Mouse (Mus musculus) testis, postnatal 10 days (tissue): ENCODE measurements around the gene Ifi47.
"Not testable (repeated sequence)": the region's sequence is repeated elsewhere in the genome, so short reads cannot be mapped to it uniquely, and the experiment has no call there.

ENCODE experiments used
- DNase-seq: peaks from one replicate; pipeline ENCODE4 v3.0.0; 2021; ENCODE audit warnings: low spot score

Gene Ifi47

DNA sequence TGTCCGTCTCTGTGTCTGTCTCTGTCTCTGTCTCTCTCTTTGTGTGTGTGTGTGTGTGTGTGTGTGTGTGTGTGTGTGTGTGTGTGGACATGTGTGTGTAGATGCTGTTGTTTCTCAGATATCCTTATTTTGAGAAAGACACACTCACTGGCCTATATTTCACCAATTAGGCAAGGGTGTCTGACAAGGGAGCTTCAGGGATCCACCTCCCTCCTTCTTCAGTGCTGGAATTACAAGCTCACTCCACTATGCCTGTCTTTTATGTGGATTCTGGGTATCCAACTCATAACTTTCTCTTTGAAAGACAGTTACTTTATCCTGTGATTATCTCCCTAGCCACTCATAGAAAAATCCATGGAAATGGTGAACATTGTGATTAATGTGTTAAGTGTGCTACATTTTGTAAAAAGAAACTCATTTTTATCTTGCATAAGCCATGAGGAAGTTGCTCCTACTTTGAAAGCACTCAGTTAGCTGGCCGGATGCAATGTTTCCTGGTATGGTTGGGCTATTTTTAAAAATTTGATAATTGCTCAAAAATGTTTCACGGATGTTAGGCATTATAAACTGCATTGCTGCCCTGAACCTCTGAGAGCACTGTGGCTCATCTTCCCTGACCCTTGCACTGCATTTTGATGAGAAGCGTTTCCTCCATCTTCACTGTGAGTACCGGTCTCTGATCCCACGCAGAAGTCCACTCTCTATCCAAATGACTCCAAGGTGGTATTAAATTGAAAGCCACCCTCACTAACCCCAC is at the start of gene Ifi47:
TSS of gene Ifi47 (plus strand) at position 587 of the 757 bp plus-strand sequence.
- not testable (repeated sequence) for DNase-seq

DNA sequence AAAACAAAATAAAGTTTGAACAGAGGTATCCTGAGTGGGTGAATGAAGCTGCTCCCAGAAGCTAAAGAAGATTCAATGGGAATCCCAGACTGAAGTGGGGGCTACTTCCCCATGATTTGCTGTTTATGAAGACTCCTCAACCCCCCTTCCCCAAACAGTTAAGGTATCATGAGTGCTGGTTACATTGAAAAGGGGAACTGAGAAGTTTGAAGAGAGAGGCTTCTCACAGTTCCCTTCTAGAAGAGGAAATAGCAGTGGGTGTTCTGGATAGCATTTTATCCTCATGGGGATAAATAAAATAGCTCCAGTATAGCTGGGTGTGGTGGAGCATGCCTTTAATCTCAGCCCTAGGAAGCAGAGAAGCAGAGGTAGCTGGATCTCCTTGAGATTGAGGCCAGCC is 26.3 kb upstream of the Ifi47 start:
- DNase-seq = not testable (repeated sequence)

DNA sequence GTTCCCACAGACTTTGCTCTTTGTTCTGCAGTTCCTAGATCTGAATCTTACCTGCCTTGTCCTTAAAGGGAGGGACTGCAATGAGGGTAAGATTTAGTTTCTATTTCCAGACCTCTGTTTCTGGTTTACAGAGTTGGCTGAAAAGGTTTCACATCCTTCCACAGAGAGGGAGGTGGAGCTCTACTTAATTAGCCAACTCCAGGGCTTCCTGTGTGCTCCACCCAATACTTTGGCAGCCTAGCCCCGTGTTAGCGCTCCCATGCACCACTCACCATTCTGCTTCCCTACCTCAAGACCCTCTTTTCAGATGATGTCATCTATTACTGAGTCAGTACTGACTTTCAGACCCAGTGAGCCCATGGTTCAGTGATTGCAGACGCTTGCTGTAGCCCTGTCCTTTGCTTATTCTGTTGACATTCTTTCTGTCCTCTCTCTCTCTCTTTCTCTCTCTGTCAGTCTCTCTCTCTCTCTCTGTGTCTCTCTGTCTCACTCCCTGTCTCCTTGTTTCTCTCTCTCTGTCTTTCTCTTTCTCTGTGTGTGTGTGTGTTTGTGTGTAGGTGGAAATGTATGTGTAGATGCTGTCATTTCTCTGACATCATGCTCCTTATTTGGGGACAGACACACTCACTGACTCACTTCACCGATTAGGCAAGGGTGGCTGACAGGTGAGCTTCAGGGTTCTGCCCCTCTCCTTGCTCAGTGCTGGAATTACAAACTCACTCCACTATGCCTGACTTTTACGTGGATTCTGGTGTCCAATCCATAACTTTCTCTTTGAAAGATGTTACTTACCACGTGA is 25.1 kb upstream of the Ifi47 start, which contains the start of gene 9930111J21Rik2:
TSS of gene 9930111J21Rik2 (minus strand) at position 150 of the 799 bp plus-strand sequence.
- DNase-seq = not testable (repeated sequence)

DNA sequence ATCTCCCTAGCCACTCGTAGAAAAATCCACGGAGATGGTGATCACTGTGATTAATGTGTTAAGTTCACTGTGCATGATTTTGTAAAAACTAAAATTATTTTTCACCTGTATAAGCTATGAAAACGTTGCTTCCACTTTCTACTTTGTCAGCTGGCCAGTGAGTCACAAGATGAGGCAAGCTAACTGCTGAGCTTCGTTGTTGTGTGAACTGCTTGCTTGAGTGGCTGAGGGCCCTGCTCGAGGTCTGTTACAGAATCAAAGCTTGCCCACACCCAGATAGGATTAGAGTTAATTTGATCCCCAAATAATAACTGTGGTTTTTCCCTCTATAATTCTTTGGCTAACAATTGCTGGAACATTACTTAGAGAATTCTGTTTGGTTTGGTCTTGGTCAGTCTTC is 24.5 kb upstream of the Ifi47 start:
- not testable (repeated sequence) for DNase-seq

DNA sequence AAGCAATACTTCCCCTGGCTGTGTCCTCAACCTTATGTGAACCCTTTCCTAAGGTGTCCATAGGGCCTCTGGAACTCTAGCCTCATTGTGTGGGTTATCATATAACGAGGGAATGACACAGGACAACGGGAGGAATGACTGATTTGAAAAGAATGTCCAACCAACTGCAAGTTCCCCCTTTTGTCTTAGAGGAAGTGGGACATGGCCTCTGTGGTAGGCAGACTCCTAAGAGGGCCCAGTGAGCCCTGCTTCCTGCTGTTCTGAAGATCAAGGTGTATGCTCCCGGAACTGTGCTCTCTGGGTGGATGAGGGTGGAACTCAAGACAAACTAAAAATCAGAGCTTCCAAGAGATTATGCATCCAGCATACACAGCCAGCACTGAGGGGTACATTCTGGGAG is 16.3 kb upstream of the Ifi47 start:
- DNase-seq = not testable (repeated sequence)

DNA sequence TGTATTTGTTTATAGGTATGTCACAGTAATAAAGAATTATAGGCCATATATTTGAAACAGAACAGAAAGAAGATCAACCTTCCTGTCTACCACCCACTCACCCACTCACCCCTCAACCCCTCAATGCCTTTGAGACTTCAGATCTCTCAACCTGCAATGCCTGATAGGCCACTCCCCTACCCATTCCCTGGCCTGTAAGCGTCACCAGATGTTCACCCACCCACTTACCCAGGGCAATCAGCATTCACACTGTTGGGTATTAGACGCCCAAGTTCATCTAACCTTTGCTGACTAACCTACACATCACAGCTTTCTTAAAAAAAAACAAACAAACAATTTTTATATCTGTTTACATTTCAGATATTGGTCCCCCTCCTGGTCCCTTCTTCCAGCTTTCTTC is 14.5 kb upstream of the Ifi47 start:
- DNase-seq = not testable (repeated sequence)

DNA sequence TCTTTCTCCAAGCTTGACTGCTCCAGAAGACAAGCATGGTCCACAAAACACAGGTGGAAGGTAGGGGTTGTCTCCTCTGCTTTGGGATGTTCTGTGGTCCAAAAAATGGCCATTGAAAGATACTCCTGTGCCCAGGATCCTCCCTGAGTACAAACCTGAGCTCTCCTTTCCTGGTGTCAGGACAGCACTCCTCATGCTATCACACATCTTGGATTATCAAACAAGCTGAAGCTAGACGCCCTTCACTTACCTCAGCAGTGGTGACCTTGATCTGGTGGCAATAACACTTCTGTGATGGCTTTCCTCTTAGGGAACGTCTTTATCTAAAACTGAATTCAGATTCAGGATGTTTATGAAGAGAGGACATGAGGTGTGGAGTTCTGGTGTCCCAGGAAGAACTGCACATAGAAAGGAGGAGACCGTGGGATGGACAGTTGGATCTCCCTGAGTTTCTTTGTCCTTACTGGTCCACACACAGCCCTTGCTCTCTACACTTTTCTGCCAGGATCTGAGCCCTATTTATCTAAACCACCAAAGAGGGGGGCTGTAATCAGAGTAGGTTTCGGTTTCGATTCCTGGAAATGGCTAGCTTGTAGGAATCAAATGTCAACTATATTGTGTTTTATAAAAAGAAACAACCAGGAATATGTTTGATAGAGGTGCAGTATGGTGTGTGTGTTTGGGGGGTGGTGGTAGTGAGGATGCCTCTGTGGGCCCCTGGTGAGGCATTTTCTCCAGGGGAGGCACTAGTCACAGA is 12.5 kb upstream of the Ifi47 start, which contains the start of gene Tgtp2:
TSS of gene Tgtp2 (minus strand) at position 494 of the 757 bp plus-strand sequence.
- DNase-seq = not testable (repeated sequence)

DNA sequence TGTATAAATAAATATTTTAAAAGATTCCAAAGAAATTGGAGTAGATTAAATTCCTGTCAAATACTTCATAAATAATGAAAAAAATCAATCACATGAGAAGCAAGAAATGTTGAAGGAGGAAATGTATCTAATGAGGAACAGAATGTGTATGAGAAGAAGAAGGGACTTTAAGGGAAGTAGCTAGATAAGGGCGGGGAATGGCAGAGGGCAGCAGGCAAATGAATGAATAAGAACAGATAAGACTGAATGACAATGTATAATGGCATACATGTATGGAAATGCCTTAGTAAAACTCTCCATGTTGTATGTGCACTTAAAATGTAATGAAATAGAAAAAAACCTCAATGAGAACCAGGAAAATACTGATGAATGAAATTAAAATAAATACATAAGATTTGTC is 8.0 kb upstream of the Ifi47 start:
- DNase-seq = no peak

DNA sequence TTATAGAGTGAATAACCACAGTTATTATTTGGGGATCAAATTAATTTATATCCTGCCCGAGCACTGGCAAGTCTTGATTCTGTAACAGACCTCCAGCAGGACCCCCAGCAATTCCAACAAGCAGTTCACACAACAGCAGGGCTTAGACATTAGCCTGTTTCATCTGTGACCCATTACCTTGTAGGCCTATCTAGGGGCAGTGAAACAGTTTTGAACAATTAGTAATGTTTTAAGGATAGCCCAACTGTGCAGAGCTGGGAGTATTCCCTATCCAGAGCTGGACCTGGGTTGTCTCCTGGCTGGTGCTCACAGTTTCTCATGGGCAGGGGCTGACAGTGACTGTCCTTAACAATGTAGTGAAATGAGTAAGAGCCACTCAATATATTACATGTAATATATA is 625 bp downstream of the Ifi47 start:
- DNase-seq = no peak

DNA sequence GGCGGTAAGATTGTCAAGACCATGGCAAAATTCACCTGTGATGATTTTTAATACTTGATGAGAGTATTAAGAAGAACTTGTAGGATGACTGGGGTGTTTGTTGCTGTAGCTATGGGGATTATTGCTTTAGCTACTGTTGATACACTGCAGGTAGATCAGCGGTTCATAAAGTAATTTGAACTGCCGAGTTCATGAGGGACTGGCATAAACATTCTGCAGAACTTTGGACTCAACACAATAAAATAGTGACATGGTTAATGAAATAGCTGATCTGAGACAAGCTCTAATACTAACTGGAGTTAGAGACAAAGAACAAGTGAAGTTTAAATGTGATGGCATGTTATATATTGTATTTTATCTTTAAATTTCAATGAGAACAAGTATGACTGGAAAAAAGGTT is 2.3 kb downstream of the Ifi47 start:
- DNase-seq = no peak

DNA sequence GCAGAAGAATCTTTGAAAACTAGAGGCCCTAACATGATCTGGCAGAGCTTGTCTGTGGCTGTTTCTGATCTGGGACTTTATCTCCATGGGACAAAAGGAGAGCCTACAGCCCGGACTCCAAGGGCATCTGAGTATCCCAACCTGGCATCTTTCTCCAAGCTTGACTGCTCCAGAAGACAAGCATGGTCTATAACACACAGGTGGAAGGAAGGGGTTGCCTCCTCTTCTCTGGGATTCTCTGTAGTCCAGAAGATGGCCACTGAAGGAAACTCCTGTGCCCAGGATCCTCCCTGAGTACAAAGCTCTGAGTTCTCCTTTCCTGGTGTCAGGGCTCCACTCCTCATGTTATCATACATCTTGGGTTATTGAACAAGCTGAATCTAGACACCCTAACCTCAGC is 4.2 kb downstream of the Ifi47 start:
- no peak for DNase-seq

DNA sequence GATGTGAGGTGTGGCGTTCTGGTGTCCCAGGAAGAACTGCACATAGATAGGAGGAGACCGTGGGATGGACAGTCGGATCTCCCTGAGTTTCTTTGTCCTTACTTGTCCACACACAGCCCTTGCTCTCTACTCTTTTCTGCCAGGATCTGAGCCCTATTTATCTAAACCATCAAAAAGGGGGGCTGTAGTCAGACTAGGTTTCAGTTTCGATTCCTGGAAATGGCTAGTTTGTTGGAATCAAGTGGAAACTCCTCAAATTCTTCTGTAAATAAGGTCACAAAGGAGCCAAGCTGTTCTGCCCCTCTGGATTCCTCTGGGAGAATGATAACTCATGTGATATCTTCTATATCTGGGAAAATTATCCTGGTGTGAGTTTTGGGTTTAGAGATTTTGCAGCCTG is 5.0 kb downstream of the Ifi47 start:
- DNase-seq = no peak

DNA sequence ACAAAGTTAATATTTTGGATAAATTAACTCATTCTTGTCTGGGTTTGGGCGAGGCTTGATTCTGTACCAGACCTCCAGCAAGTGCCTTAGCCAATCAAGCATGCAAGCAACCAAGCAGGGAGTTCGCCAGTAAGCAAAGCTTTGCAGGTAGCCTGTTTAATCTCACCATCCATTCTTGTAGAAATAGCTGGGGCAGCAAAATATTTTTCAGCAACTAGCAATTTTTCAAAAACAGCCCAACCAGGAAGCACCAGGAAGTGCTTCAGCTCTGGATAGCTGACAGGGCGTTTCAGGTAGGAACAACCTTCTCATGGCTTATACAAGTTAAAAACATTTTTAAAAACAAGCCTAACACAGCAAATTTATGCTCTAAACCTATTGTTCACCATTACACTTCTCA is 5.5 kb downstream of the Ifi47 start:
- no peak for DNase-seq

DNA sequence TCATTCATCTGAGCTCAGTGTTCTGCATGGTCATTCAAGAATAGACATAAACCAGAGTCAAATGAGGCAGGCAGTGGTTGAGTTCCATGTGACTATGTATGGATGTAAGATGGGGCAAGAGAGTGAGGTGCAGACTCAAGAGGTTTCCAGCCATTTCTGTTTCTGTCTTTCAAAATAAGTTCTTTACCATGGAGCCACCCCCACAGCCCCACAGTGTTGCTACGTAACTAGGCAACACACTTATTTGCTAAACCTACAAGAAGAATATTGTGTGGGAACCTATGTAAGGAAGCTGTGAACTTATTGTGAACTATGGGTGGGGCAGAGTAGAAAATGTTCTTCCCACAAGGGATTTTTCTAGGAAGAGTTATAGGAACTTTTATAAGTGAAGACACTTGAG is 6.8 kb downstream of the Ifi47 start:
- DNase-seq = no peak

DNA sequence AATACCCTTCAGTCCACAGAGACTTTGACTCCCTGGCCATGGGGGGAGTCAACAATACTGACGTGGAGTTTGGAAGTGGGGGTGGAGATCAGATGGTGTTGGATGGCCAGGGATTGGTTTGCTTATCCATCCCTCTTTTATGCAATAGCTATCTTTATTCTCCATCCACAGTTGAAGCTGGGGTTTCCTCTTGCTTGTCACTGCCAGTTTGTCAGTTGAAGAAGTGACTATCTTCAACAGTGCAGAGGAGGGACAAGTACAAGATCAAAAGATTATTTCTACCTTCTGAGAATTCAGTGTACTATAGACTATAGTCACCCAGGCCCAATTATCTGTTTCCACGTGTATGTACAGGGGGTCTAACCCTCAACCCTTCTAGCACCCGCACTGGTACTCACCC is 7.4 kb downstream of the Ifi47 start:
- no peak for DNase-seq

DNA sequence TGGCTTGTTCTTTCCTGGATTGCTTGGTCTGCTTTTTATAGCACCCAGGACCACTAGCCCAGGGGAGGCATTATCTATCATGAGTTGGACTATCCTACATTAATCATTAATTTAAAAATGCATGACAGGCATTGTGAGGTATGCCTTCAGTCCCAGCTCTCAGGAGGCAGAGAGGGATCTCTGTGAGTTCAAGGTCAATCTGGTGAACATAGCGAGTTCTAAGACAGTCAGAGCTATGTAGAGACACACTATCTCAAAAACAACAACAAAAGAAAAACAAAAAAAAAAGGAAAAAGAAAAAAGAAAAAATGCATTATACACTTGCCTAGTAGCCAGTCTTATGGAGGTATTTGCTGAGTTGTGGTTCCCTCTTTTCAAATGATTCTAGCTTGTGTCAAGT is 8.0 kb downstream of the Ifi47 start:
- no peak for DNase-seq

DNA sequence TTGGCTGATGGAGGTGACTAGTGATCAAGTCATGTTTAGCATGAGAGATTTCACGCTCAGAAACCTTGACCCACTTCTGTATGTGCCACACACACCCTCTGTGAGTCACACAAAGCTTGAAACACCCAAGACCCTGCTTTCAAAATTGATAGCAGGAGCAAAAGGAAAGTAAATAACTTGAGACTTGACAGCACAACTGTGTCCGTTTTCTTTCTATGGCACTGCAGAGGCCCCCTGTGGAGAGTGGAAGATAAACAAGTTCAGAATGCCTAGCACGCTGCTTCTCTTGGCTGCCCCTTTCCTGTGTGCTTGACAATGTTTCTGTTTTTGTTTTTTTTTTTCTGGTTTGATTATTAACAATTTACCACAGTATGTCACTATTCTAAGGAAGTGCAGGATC is 8.5 kb downstream of the Ifi47 start:
- no peak for DNase-seq

DNA sequence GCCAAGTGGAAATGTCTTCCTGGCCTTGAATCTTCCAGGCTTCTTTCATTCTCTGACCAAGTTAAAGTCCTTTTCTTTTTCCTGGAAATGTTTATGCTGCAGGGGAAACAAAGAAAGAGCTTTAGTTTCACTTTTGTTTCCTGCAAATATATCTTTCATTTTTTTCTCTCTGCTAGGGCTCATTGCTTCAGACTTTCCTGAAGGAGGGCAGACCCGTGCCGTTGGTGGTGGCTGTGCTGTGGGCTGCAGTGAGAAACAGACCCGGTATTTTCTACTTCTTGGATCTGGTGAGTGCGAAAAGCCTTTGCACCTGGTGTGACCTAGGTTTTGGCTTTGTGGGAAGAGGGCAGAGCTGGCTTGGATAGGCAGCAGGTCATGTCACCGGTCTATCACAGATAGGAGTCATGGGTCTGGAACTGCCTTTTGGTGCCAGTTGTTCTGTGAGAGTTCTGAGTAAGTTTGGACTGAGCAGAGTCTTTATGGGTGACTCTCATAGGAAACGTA is 10.5 kb downstream of the Ifi47 start:
- DNase-seq = no peak

DNA sequence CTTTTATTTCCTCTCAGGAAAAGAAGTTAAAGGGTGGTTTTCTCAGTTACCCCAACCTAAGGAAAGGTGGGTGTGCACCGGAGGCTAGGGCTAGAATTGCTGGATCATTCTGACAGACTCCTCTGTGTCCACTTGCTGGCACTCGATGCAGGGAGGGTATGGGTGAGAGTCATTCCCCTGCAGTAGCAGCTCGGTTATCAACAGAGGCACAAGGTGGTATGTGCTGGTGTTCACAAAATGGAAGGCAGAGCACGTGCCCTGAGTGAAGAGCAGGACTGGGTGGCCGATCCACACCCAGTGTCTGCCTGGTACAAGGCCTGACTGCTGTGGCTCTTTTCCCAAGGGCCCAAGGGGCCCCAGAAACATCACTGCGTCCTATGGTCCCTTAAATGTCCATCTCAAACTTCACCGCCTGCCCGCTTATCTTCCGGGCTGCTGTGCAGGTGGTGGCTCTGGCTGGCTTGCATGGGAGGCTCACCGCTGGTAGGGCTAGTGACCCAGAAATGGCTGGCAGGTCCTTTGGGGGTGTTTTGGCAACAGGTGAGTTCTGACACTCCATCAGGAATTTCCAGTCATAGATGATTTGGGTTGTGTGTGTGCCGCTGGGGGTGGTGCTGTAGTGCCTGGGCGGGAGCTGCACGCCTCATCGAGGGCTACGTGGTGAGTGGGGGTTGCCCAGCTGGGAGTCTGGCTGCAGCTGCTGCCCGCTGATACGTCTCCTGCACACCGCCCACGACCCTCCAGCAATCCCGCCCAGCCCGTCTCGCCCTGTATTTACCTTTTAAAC is 11.6 kb downstream of the Ifi47 start:
- DNase-seq = peak; percentile 57

DNA sequence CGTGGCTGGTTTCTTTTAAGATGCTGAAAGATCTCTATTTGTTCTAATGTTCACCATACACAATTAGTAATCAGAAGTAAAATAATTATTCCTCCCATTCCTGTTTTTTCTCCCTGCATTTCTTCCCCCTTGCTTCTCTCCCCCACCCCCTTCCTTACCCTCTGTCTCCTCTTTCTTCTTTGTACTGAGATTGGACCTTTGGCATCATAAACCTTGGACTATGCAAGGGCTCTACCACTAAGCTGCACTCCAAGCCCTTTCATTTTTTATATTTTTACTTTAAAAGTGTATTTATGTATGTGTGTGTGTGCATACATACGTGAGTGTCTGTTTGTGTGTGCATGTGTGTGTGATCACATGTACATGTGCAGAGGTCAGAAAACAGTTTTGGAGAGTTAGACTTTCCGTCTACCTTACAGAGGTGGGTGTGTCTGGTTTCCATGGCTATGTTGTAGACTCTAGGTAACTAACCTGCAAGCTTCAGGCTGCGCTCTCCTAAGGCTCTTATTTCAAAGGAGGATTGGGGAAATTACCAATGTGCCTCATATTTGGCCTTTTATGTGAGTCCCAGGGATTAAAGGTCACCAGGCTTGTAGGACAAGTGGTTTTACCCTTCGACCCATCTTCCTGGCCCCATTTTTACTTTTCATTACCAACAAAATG is 12.7 kb downstream of the Ifi47 start:
- DNase-seq = no peak
